Mouse (Mus musculus): ENCODE results near the gene Wdr38. TPM values are rescaled to one million over a fixed set of nuclear protein-coding genes. Genes with fewer than 3 reads are reported as not detected.
A peak's percentile ranks its signal among the peaks of the same experiment; 100 is the strongest.

The Wdr38 gene
- total and polyA plus RNA-seq, 2 experiments from 2014 or later, result 0.66 to 1.2 TPM

DNA sequence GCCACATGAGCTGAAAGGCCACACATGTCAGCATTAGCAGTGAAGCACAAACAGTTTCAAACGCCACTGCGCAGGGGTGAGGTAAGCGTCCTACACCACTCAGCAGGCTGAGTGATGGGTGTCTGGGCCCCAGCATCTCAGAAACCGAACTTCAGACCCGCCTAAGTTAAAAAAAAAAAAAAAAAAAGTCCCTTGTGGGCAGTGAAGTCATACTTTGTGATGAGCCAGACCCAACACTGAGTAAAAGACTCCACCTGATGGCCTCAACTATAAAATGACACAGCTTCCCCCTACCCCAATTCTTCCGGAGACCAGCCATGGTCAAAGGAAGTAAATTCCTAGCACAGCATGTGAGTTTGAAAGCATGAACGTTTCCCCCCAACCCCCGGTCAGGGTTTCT is 5.8 kb downstream of the Wdr38 start:
- peak overlapping the region; percentile 80 for H3K4me2 ChIP-seq (ENCODE audit: low read depth, low read length)

DNA sequence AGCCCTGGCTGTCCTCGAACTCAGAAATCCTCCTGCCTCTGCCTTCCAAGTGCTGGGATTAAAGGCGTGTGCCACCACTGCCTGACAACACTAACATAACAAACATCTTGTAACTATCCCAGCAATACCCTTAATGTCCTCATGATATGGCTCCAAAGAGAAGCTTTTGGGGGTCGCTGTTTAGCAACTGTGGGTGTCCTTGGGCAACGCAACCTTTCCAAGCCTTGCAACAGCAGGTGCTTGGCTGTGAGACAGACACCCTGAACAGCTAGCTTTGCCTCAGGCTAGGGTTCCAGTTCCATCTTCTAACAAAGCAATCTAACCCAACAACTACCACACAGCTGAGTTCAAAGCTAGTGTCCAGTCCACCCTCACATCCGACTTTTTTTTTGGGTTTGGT is 6.2 kb downstream of the Wdr38 start:
- DNase-seq (ENCODE audit: low spot score) (no peak), ATAC-seq (no peak)
- H3K27ac ChIP-seq, result no peak overlapping the region
- peak overlapping the region; percentile 57; the same call in 1 of the 2 replicates for H3K4me3 ChIP-seq (ENCODE audit: low read length)
- peaks cover 16% of the 10 kb centered on the region; the same call in 1 of the 2 replicates for H3K4me1 ChIP-seq (ENCODE audit: insufficient read depth, low read length)
- WGBS, result 66% methylated on average over 5 of the region's 5 CpGs
- no peaks in the 10 kb centered on the region for H3K27me3 ChIP-seq (ENCODE audit: insufficient read depth, low read length)
- H3K9ac ChIP-seq (replicated peaks; ENCODE audit: low read length), result peak overlapping the region; percentile 73; the same call in 1 of the 2 replicates
- H3K4me2 ChIP-seq (ENCODE audit: low read depth, low read length), result peak overlapping the region; percentile 80
- H3K9me3 ChIP-seq (ENCODE audit: low read length), result no peaks in the 10 kb centered on the region
- no peak for TF ChIP-seq CTCF (IDR thresholded peaks at IDR 0.05; ENCODE audit: low read depth)
- H3K36me3 ChIP-seq (ENCODE audit: insufficient read depth, low read length), result peaks cover 31% of the 10 kb centered on the region

More for the DNA sequence above, 5.8 kb downstream of the Wdr38 start:
- Histone ChIP-seq H3K36me3 (ENCODE audit: insufficient read depth, low read length) (peaks cover 31% of the 10 kb centered on the region), H3K27me3 (ENCODE audit: insufficient read depth, low read length) (no peaks in the 10 kb centered on the region), H3K9me3 (ENCODE audit: low read length) (no peaks in the 10 kb centered on the region), H3K4me1 (ENCODE audit: insufficient read depth, low read length) (peaks cover 16% of the 10 kb centered on the region; the same call in 1 of the 2 replicates), H3K27ac (no peak overlapping the region), H3K4me3 (ENCODE audit: low read length) (no peak overlapping the region), H3K9ac (replicated peaks; ENCODE audit: low read length) (no peak overlapping the region)
- TF ChIP-seq CTCF (IDR thresholded peaks at IDR 0.05; ENCODE audit: low read depth), result no peak
- DNase-seq (ENCODE audit: low spot score) (no peak), ATAC-seq (no peak)
- WGBS, result 44% methylated on average over 8 of the region's 8 CpGs

- Histone ChIP-seq H3K4me2 (ENCODE audit: low read depth, low read length) (peak overlapping the region; percentile 80), H3K27me3 (ENCODE audit: insufficient read depth, low read length) (no peaks in the 10 kb centered on the region), H3K9ac (replicated peaks; ENCODE audit: low read length) (peak overlapping the region; percentile 73), H3K27ac (peak overlapping the region; percentile 93), H3K36me3 (ENCODE audit: insufficient read depth, low read length) (peaks cover 31% of the 10 kb centered on the region), H3K4me3 (ENCODE audit: low read length) (peak overlapping the region; percentile 57), H3K9me3 (ENCODE audit: low read length) (no peaks in the 10 kb centered on the region), H3K4me1 (ENCODE audit: insufficient read depth, low read length) (peaks cover 24% of the 10 kb centered on the region)
- under 1% methylated on average over 11 of the region's 11 CpGs for WGBS
- ATAC-seq (0 out of 2 replicates have a peak, but pooled peaks have one; percentile 4), DNase-seq (ENCODE audit: low spot score) (peak; percentile 54)
- TF ChIP-seq CTCF (IDR thresholded peaks at IDR 0.05; ENCODE audit: low read depth), result no peak
These were observed 7.1 kb downstream of the Wdr38 start for GRCm38 (mm10) chr2:39004372-39004771.

DNA sequence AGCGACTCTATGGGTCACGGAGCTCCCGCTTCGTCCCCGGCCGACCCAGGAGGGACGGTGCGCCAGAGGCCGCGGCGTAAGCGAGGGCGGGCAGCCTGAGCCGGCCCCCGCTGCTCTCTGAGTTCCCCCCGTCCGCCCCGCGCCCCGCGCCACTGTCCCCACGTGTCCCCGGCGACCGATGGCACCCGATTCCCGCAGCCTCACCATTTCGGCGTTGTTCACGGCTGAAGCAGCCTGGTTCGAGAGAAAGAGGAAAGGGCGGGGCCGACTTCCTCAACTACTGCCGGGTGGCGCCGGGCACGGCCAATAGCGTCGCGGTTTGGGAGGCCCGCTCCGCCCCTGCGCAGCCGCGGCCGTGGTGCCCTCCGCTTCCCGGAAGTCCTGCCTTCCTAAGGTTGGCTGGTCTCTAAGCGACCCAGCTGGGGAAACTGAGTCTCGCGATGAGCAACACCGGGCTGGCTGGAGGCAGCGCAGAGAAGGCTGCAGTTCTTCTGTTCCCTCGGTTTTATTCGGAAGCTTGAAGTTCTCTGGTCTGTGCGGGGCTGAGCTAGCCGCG is 7.7 kb downstream of the Wdr38 start, which contains the start of gene Arpc5l:
Arpc5l (plus strand) TSS at position 469 of the 556 bp plus-strand sequence.
- under 1% methylated on average over 58 of the region's 58 CpGs for WGBS
- peak; percentile 89 for ATAC-seq
- H3K4me2 ChIP-seq (ENCODE audit: low read depth, low read length), result peak within 1 kb of the TSS; percentile 80

DNA sequence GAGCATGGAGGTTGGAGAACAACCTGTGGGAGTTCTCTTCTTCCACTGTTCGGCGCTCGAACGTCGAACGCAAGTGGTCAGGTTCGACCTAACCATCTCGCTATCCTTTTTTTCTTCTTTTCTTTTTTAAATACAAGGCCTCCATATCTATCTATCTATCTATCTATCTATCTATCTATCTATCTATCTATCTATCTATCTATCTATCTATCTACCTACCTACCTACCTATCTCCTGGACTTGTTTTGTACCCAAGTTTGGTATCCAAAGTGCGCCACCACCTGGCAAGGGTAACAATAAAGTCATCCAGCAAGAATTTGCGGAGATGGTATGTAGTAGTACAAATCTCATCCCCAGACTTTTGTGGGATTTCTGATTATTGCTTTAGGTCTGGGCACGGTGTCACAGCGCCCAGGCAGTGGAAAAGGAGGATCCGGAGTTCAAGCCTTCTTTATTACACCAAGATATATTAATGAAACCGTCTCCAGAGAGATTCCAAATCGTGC is 8.4 kb downstream of the Wdr38 start, which contains the start of gene Rpl35:
Rpl35 (minus strand) TSS at position 51 of the 506 bp plus-strand sequence.
- H3K36me3 ChIP-seq (ENCODE audit: insufficient read depth, low read length), result peaks cover 23% of the 10 kb centered on the region
- 14% methylated on average over 15 of the region's 15 CpGs for WGBS

More for the DNA sequence above, 7.7 kb downstream of the Wdr38 start, which contains the start of gene Arpc5l:
- Histone ChIP-seq H3K36me3 (ENCODE audit: insufficient read depth, low read length) (peaks cover 30% of the 10 kb centered on the region), H3K4me3 (ENCODE audit: low read length) (peak within 1 kb of the TSS; percentile 57), H3K27ac (peak within 1 kb of the TSS; percentile 93), H3K9ac (replicated peaks; ENCODE audit: low read length) (peak within 1 kb of the TSS; percentile 73), H3K4me1 (ENCODE audit: insufficient read depth, low read length) (peaks cover 28% of the 10 kb centered on the region), H3K27me3 (ENCODE audit: insufficient read depth, low read length) (no peaks in the 10 kb centered on the region), H3K9me3 (ENCODE audit: low read length) (no peaks in the 10 kb centered on the region)
- peak; percentile 96 for DNase-seq (ENCODE audit: low spot score)
- no peak for TF ChIP-seq CTCF (IDR thresholded peaks at IDR 0.05; ENCODE audit: low read depth)

GRCm38 (mm10) chr2:39006149-39006730 is 9.0 kb downstream of the Wdr38 start:
- Histone ChIP-seq H3K27ac (no peak overlapping the region), H3K4me3 (ENCODE audit: low read length) (no peak overlapping the region), H3K9ac (replicated peaks; ENCODE audit: low read length) (no peak overlapping the region), H3K36me3 (ENCODE audit: insufficient read depth, low read length) (peaks cover 17% of the 10 kb centered on the region), H3K4me2 (ENCODE audit: low read depth, low read length) (peak overlapping the region; percentile 80), H3K27me3 (ENCODE audit: insufficient read depth, low read length) (no peaks in the 10 kb centered on the region), H3K4me1 (ENCODE audit: insufficient read depth, low read length) (peaks cover 30% of the 10 kb centered on the region), H3K9me3 (ENCODE audit: low read length) (no peaks in the 10 kb centered on the region)
- ATAC-seq, result no peak
- WGBS, result 93% methylated on average over 14 of the region's 14 CpGs
- DNase-seq (ENCODE audit: low spot score), result no peak
- TF ChIP-seq CTCF (IDR thresholded peaks at IDR 0.05; ENCODE audit: low read depth), result no peak

More for the DNA sequence above, 8.4 kb downstream of the Wdr38 start, which contains the start of gene Rpl35:
- H3K9ac ChIP-seq (replicated peaks; ENCODE audit: low read length), result peak within 1 kb of the TSS; percentile 73
- H3K27ac ChIP-seq, result peak within 1 kb of the TSS; percentile 93
- H3K9me3 ChIP-seq (ENCODE audit: low read length), result no peaks in the 10 kb centered on the region
- peaks cover 28% of the 10 kb centered on the region for H3K4me1 ChIP-seq (ENCODE audit: insufficient read depth, low read length)
- H3K27me3 ChIP-seq (ENCODE audit: insufficient read depth, low read length), result no peaks in the 10 kb centered on the region
- H3K4me3 ChIP-seq (ENCODE audit: low read length), result peak within 1 kb of the TSS; percentile 57
- TF ChIP-seq CTCF (IDR thresholded peaks at IDR 0.05; ENCODE audit: low read depth), result peak; percentile 39
- ATAC-seq, result no peak
- H3K4me2 ChIP-seq (ENCODE audit: low read depth, low read length), result peak within 1 kb of the TSS; percentile 80
- DNase-seq (ENCODE audit: low spot score), result peak; percentile 42
